Mouse (Mus musculus) adrenal gland, adult 2 months (tissue): ENCODE data around the gene Qtrt2. TPM values are rescaled to one million over a fixed set of nuclear protein-coding genes. Genes with fewer than 3 reads are reported as not detected.

ENCODE experiments used
- DNase-seq: peaks from one replicate; pipeline ENCODE4 v3.0.0; 2021
- long read RNA-seq: library from polyadenylated mRNA; stranded (forward); transcript quantifications from one replicate; pipeline ENCODE4 v2.0.0, GENCODE M21; 2021
- polyA plus RNA-seq: library from polyadenylated mRNA; depleted of rRNA; stranded (reverse); fragments of >200 nt; gene quantifications from 2 replicates; pipeline ENCODE4 v1.2.3, GENCODE M21; 2012; rRNA removed
- total RNA-seq, 2 experiments: library from RNA; stranded (reverse); gene quantifications; 2 replicates each; pipeline ENCODE4 v1.2.3; 2021

Gene Qtrt2
- total RNA-seq: 10 to 100 TPM; 28.0 TPM
- polyA plus RNA-seq: 6.2 and 15.6 TPM in 2 replicates
- long read RNA-seq, partial matches to known transcripts: 0 of 3 reads
- long read RNA-seq, other reads (novel, unspliced or antisense): 3 of 3 reads

- no peak for DNase-seq
Observed at GRCm38 (mm10) chr16:43926341-43926859, at the start of gene Qtrt2. Qtrt2 (minus strand) TSS chr16:43926809.

GRCm38 (mm10) chr16:43973606-43974220 is 47.1 kb upstream of the Qtrt2 start:
- DNase-seq: no peak

GRCm38 (mm10) chr16:43973147-43973546 is 46.5 kb upstream of the Qtrt2 start:
- no peak for DNase-seq

GRCm38 (mm10) chr16:43972391-43972790 is 45.8 kb upstream of the Qtrt2 start:
- DNase-seq: no peak

- no peak for DNase-seq
Observed at GRCm38 (mm10) chr16:43971741-43972140, 45.1 kb upstream of the Qtrt2 start.

- DNase-seq: no peak
Observed at GRCm38 (mm10) chr16:43971189-43971588, 44.6 kb upstream of the Qtrt2 start.

- no peak for DNase-seq
Observed at GRCm38 (mm10) chr16:43970426-43970825, 43.8 kb upstream of the Qtrt2 start.

- no peak for DNase-seq
Observed at GRCm38 (mm10) chr16:43965781-43966389, 39.3 kb upstream of the Qtrt2 start.

GRCm38 (mm10) chr16:43963780-43964179 is 37.2 kb upstream of the Qtrt2 start:
- no peak for DNase-seq

GRCm38 (mm10) chr16:43963291-43963690 is 36.7 kb upstream of the Qtrt2 start:
- no peak for DNase-seq

- no peak for DNase-seq
Observed at GRCm38 (mm10) chr16:43958038-43958437, 31.4 kb upstream of the Qtrt2 start.

GRCm38 (mm10) chr16:43954913-43955312 is 28.3 kb upstream of the Qtrt2 start:
- DNase-seq: no peak

GRCm38 (mm10) chr16:43951591-43951990 is 25.0 kb upstream of the Qtrt2 start:
- no peak for DNase-seq

- DNase-seq: no peak
Observed at GRCm38 (mm10) chr16:43945869-43946268, 19.3 kb upstream of the Qtrt2 start.

GRCm38 (mm10) chr16:43945351-43945750 is 18.7 kb upstream of the Qtrt2 start:
- no peak for DNase-seq

- no peak for DNase-seq
Observed at GRCm38 (mm10) chr16:43940846-43941245, 14.2 kb upstream of the Qtrt2 start.

GRCm38 (mm10) chr16:43935892-43936291 is 9.3 kb upstream of the Qtrt2 start:
- DNase-seq: no peak

GRCm38 (mm10) chr16:43935367-43935766 is 8.8 kb upstream of the Qtrt2 start:
- DNase-seq: no peak

GRCm38 (mm10) chr16:43934856-43935255 is 8.2 kb upstream of the Qtrt2 start:
- no peak for DNase-seq

- no peak for DNase-seq
Observed at GRCm38 (mm10) chr16:43933041-43933440, 6.4 kb upstream of the Qtrt2 start.

- no peak for DNase-seq
Observed at GRCm38 (mm10) chr16:43932319-43932718, 5.7 kb upstream of the Qtrt2 start.

- DNase-seq: no peak
Observed at GRCm38 (mm10) chr16:43931502-43931901, 4.9 kb upstream of the Qtrt2 start.

GRCm38 (mm10) chr16:43930577-43930976 is 4.0 kb upstream of the Qtrt2 start:
- no peak for DNase-seq

- DNase-seq: no peak
Observed at GRCm38 (mm10) chr16:43925846-43926245, 763 bp downstream of the Qtrt2 start.
